Mouse (Mus musculus) CD4-positive, CD25-positive, alpha-beta regulatory T cell, adult 9 weeks (primary cell): ENCODE results near the gene Otud3. TPM values are rescaled to one million over a fixed set of nuclear protein-coding genes. Genes with fewer than 3 reads are reported as not detected.

Experiments
- polyA plus RNA-seq: library from polyadenylated mRNA; unstranded; fragments of 100-300 nt; shearing (Covaris generic); gene quantifications from one replicate; pipeline ENCODE4 v1.2.1, GENCODE M21; 2017

Gene Otud3
- 0.32 TPM for polyA plus RNA-seq

DNA sequence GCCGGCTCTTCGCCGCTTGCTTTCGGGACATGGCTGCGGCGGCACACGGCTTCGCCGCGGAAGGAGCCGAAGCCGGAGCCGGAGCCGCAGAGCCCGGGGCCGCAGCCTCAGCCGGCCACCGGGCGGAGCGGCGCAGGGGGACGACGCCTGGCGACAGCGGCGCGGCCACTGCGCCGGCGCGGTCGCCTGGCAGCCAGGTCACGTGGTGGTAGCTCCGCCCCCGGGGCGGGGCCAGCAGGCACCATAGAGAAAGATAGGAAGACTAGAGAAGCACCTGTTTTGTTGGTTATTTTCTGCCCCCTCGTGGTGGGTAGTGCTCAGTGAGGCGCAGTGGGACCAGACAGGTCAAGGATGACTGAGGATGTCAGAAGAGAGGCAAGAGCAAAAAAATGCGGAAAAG lies at the start of gene Otud3:
TSS of gene Otud3 (minus strand) at position 149 of the 400 bp plus-strand sequence.

DNA sequence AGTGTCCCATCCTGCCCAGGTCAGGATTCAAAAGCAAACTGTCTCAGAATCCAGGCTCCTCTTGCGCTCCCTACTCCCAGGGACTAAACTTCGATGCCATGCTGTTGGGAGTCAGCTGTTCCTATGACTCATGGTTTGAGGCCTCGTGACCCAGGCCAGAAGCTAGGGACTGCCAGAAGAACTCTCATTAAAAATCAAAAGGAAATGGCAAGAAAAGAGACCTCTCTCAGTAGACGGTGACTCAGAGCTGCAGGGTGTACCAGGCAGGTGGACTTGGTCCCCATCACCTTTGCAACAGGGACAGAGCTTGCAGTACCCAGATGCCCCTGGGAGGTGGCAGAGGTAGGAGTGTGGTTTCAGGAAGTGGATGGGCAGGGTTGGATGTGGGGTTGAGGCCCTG lies 36.0 kb downstream of the Otud3 start, which contains the start of gene Pla2g2e:
TSS of gene Pla2g2e (plus strand) at position 212 of the 400 bp plus-strand sequence.

DNA sequence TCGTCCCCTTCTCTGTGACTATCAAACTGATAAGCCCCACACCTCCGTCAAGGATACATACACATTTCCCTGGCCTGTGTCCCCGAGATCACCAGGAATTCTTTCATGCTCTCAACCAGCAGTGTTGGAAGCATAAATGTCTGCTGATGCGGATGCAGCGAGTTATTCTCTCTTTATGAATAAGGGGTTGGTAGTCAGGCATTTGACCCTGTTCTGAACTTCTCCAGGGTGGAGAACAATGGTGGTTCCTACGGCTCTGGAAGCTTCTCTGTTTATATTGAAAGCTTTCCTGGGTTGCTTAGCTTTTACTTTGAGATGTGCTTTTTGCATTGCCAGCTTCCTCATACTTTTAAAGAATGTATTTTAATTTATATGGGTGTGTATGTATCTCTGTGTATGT lies 39.9 kb downstream of the Otud3 start, which contains the start of gene Gm13030:
TSS of gene Gm13030 (minus strand) at position 101 of the 400 bp plus-strand sequence.

DNA sequence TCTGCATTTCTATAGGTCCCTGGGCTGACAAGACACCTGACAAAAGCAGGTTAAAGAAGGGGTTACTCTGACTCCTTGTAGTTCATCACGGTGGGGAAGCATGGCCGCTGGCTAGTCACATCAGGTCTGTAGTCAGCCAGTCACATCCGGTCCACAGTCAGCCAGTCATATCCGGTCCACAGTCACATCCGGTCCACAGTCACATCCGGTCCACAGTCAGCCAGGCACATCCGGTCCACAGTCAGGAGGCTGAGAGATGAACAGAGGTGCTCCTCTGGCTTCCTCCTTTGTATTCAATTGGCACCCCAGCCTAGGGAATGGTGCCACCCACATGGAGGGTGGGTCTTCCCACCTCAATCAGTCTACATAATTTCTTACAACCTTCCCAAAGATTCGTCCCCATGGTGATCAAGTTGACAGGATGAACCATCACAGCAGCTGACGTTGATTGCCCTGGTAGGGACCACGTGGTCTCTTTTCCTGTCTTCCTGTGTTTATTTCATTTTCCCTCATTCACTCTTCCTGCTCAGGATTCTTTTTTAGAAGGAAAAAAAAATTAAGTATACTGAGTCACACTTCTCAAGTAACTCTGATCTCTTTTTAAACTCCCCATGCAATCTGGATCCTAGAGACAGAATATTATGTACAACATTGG lies 50.3 kb downstream of the Otud3 start, which contains the start of gene Pla2g5:
TSS of gene Pla2g5 (minus strand) at position 139 of the 655 bp plus-strand sequence.

Other genes starting within 250 kb of the Otud3 start
- gene Pla2g2c, start 189.2 kb downstream of the Otud3 start, polyA plus RNA-seq, result not detected
- gene Ubxn10, start 176.8 kb downstream of the Otud3 start, polyA plus RNA-seq, result 0.33 TPM
- 0.15 TPM for gene Pla2g2f, start 156.3 kb downstream of the Otud3 start, polyA plus RNA-seq
- 1.3 TPM for gene Pla2g2d, start 138.2 kb downstream of the Otud3 start, polyA plus RNA-seq
- gene Pla2g5, start 50.5 kb downstream of the Otud3 start, polyA plus RNA-seq, result not detected
- gene Gm13030, start 40.0 kb downstream of the Otud3 start, polyA plus RNA-seq, result not detected
- gene Pla2g2e, start 36.0 kb downstream of the Otud3 start, polyA plus RNA-seq, result not detected
- not detected for gene Rnf186, start 53.2 kb upstream of the Otud3 start, polyA plus RNA-seq
- gene Tmco4, start 58.9 kb upstream of the Otud3 start, polyA plus RNA-seq, result 39.6 TPM
- gene Htr6, start 161.6 kb upstream of the Otud3 start, polyA plus RNA-seq, result not detected
- 0.76 TPM for gene Nbl1, start 179.0 kb upstream of the Otud3 start, polyA plus RNA-seq
- 438 TPM for gene Minos1, start 217.2 kb upstream of the Otud3 start, polyA plus RNA-seq